Mouse (Mus musculus) hindbrain, embryonic 15.5 days (tissue): ENCODE results near the gene Il4ra. TPM values are rescaled to one million over a fixed set of nuclear protein-coding genes. Genes with fewer than 3 reads are reported as not detected.

Source experiments
- ATAC-seq: fragments of 200-750 bp; cut with Nextera tagmentation; 2 replicates; pipeline ENCODE4 v1.8.0; 2017; ENCODE audit warnings: low read depth, moderate number of reproducible peaks, moderate TSS enrichment; ENCODE audit not compliant: low FRiP score
- H3K27ac ChIP-seq: fragments of 300-500 bp; sonication (generic); replicated peaks from 2 replicates; pipeline ENCODE4 v1.5.1; 2015; ENCODE audit warnings: mild to moderate bottlenecking, inconsistent platforms
- H3K27me3 ChIP-seq: fragments of 300-500 bp; sonication (generic); 2 replicates; pipeline ENCODE4 v1.6.1; 2015; ENCODE audit warnings: control low read depth, inconsistent platforms
- H3K36me3 ChIP-seq: fragments of 300-500 bp; sonication (generic); 2 replicates; pipeline ENCODE4 v1.6.1; 2015; ENCODE audit warnings: control low read depth, inconsistent platforms
- H3K4me1 ChIP-seq: fragments of 300-500 bp; sonication (generic); replicated peaks from 2 replicates; pipeline ENCODE4 v1.6.1; 2015; ENCODE audit warnings: control low read depth, inconsistent platforms
- H3K4me2 ChIP-seq: fragments of 300-500 bp; sonication (generic); 2 replicates; pipeline ENCODE4 v1.6.1; 2015; ENCODE audit warnings: moderate library complexity, mild to moderate bottlenecking, inconsistent platforms
- H3K4me3 ChIP-seq: fragments of 300-500 bp; sonication (generic); 2 replicates; pipeline ENCODE4 v1.5.1; 2015; ENCODE audit warnings: mild to moderate bottlenecking, inconsistent platforms
- H3K9ac ChIP-seq: fragments of 300-500 bp; sonication (generic); 2 replicates; pipeline ENCODE4 v1.6.1; 2015; ENCODE audit warnings: inconsistent platforms
- H3K9me3 ChIP-seq: fragments of 300-500 bp; sonication (generic); 2 replicates; pipeline ENCODE4 v1.6.1; 2016; ENCODE audit warnings: control low read depth, inconsistent platforms
- WGBS: fragments of 180-500 bp; shearing (Covaris S2); methylation state at CpG from one replicate; pipeline ENCODE4 v1.1.7; 2015; 5-methylcytosine and 5-hydroxymethylcytosine counted together
- polyA plus RNA-seq: library from polyadenylated mRNA; unstranded; fragments of >200 nt; fragmentation: Nextera tagmentation; extraction: Ambion mirVana; gene quantifications from 2 replicates; pipeline ENCODE4 v1.2.1, GENCODE M21; 2015

Il4ra gene
- polyA plus RNA-seq, 1 experiment from 2014 or later, result 4.8 TPM

- 81% methylated on average over 3 of the region's 3 CpGs for WGBS
- Histone ChIP-seq H3K36me3 (no peaks in the 10 kb centered on the region), H3K4me1 (no peaks in the 10 kb centered on the region), H3K9ac (no peak overlapping the region), H3K27me3 (no peaks in the 10 kb centered on the region), H3K27ac (no peak overlapping the region), H3K9me3 (no peaks in the 10 kb centered on the region), H3K4me2 (no peak overlapping the region), H3K4me3 (no peak overlapping the region)
- no peak for ATAC-seq
Observed at GRCm38 (mm10) chr7:125523051-125523450, 28.9 kb upstream of the Il4ra start.

- no peaks in the 10 kb centered on the region for H3K36me3 ChIP-seq
Observed at GRCm38 (mm10) chr7:125527186-125527585, 24.7 kb upstream of the Il4ra start.

GRCm38 (mm10) chr7:125527901-125528580, 23.9 kb upstream of the Il4ra start:
- Histone ChIP-seq H3K4me1 (no peaks in the 10 kb centered on the region), H3K4me3 (no peak overlapping the region), H3K4me2 (no peak overlapping the region), H3K36me3 (no peaks in the 10 kb centered on the region), H3K27ac (no peak overlapping the region), H3K27me3 (no peaks in the 10 kb centered on the region), H3K9me3 (no peaks in the 10 kb centered on the region), H3K9ac (no peak overlapping the region)
- WGBS, result 90% methylated on average over 9 of the region's 9 CpGs
- no peak for ATAC-seq

More at GRCm38 (mm10) chr7:125527186-125527585, 24.7 kb upstream of the Il4ra start:
- Histone ChIP-seq H3K9me3 (no peaks in the 10 kb centered on the region), H3K4me2 (no peak overlapping the region), H3K4me1 (no peaks in the 10 kb centered on the region), H3K27me3 (no peaks in the 10 kb centered on the region), H3K9ac (no peak overlapping the region), H3K4me3 (no peak overlapping the region), H3K27ac (no peak overlapping the region)
- WGBS, result 92% methylated on average over 6 of the region's 6 CpGs
- no peak for ATAC-seq

GRCm38 (mm10) chr7:125539351-125539750, 12.6 kb upstream of the Il4ra start:
- no peak for ATAC-seq
- Histone ChIP-seq H3K27me3 (no peaks in the 10 kb centered on the region), H3K9ac (no peak overlapping the region), H3K4me1 (no peaks in the 10 kb centered on the region), H3K4me3 (no peak overlapping the region), H3K9me3 (no peaks in the 10 kb centered on the region), H3K36me3 (no peaks in the 10 kb centered on the region), H3K27ac (no peak overlapping the region), H3K4me2 (no peak overlapping the region)
- WGBS, result 89% methylated on average over 3 of the region's 3 CpGs

- no peak for ATAC-seq
- no peak overlapping the region for H3K4me2 ChIP-seq
- no peaks in the 10 kb centered on the region for H3K36me3 ChIP-seq
- H3K9me3 ChIP-seq, result no peaks in the 10 kb centered on the region
- H3K4me3 ChIP-seq, result no peak overlapping the region
- H3K27me3 ChIP-seq, result no peaks in the 10 kb centered on the region
- 83% methylated on average over 1 of the region's 1 CpGs for WGBS
- no peaks in the 10 kb centered on the region for H3K4me1 ChIP-seq
- no peak overlapping the region for H3K9ac ChIP-seq
- H3K27ac ChIP-seq, result no peak overlapping the region
Observed at GRCm38 (mm10) chr7:125541026-125541425, 10.9 kb upstream of the Il4ra start.

GRCm38 (mm10) chr7:125541821-125542220, 10.1 kb upstream of the Il4ra start:
- Histone ChIP-seq H3K9me3 (no peaks in the 10 kb centered on the region), H3K4me2 (no peak overlapping the region), H3K27ac (no peak overlapping the region), H3K36me3 (no peaks in the 10 kb centered on the region), H3K4me1 (no peaks in the 10 kb centered on the region), H3K9ac (no peak overlapping the region), H3K27me3 (no peaks in the 10 kb centered on the region), H3K4me3 (no peak overlapping the region)
- 84% methylated on average over 2 of the region's 2 CpGs for WGBS
- ATAC-seq, result no peak

- Histone ChIP-seq H3K4me1 (no peaks in the 10 kb centered on the region), H3K9ac (no peak overlapping the region), H3K9me3 (no peaks in the 10 kb centered on the region), H3K36me3 (no peaks in the 10 kb centered on the region), H3K4me3 (no peak overlapping the region), H3K4me2 (no peak overlapping the region), H3K27me3 (no peaks in the 10 kb centered on the region), H3K27ac (no peak overlapping the region)
- ATAC-seq, result no peak
- 68% methylated on average over 11 of the region's 11 CpGs for WGBS
Observed at GRCm38 (mm10) chr7:125542335-125543050, 9.4 kb upstream of the Il4ra start.

GRCm38 (mm10) chr7:125543497-125543896, 8.4 kb upstream of the Il4ra start:
- H3K27ac ChIP-seq, result no peak overlapping the region
- 84% methylated on average over 3 of the region's 3 CpGs for WGBS
- no peak overlapping the region for H3K4me3 ChIP-seq
- ATAC-seq, result no peak
- no peaks in the 10 kb centered on the region for H3K4me1 ChIP-seq
- no peaks in the 10 kb centered on the region for H3K36me3 ChIP-seq
- no peaks in the 10 kb centered on the region for H3K9me3 ChIP-seq
- no peak overlapping the region for H3K9ac ChIP-seq
- no peak overlapping the region for H3K4me2 ChIP-seq
- no peaks in the 10 kb centered on the region for H3K27me3 ChIP-seq

GRCm38 (mm10) chr7:125545331-125545730, 6.6 kb upstream of the Il4ra start:
- Histone ChIP-seq H3K4me1 (no peaks in the 10 kb centered on the region), H3K9me3 (no peaks in the 10 kb centered on the region), H3K9ac (no peak overlapping the region), H3K36me3 (no peaks in the 10 kb centered on the region), H3K4me2 (no peak overlapping the region), H3K4me3 (no peak overlapping the region), H3K27ac (no peak overlapping the region), H3K27me3 (0 out of 2 replicates have a peak, but pooled peaks cover 2% of the 10 kb centered on the region)
- no peak for ATAC-seq
- WGBS, result 93% methylated on average over 7 of the region's 7 CpGs

- Histone ChIP-seq H3K4me1 (peaks cover 8% of the 10 kb centered on the region), H3K4me3 (no peak overlapping the region)
Observed at GRCm38 (mm10) chr7:125546727-125547126, 5.2 kb upstream of the Il4ra start.

GRCm38 (mm10) chr7:125549916-125550315, 2.0 kb upstream of the Il4ra start:
- Histone ChIP-seq H3K9ac (no peak overlapping the region), H3K4me1 (peaks cover 15% of the 10 kb centered on the region), H3K36me3 (no peaks in the 10 kb centered on the region), H3K27me3 (0 out of 2 replicates have a peak, but pooled peaks cover 5% of the 10 kb centered on the region), H3K27ac (no peak overlapping the region), H3K9me3 (no peaks in the 10 kb centered on the region), H3K4me2 (no peak overlapping the region), H3K4me3 (no peak overlapping the region)
- no peak for ATAC-seq
- whole genome bisulfite sequencing, result 84% methylated on average over 8 of the region's 8 CpGs

More at GRCm38 (mm10) chr7:125546727-125547126, 5.2 kb upstream of the Il4ra start:
- no peak overlapping the region for H3K9ac ChIP-seq
- no peaks in the 10 kb centered on the region for H3K9me3 ChIP-seq
- H3K27me3 ChIP-seq, result 0 out of 2 replicates have a peak, but pooled peaks cover 5% of the 10 kb centered on the region
- H3K4me2 ChIP-seq, result no peak overlapping the region
- ATAC-seq, result no peak
- H3K27ac ChIP-seq, result no peak overlapping the region
- no peaks in the 10 kb centered on the region for H3K36me3 ChIP-seq
- 86% methylated on average over 6 of the region's 6 CpGs for WGBS

- peaks cover 15% of the 10 kb centered on the region for H3K4me1 ChIP-seq
- no peaks in the 10 kb centered on the region for H3K9me3 ChIP-seq
- no peaks in the 10 kb centered on the region for H3K36me3 ChIP-seq
- H3K9ac ChIP-seq, result no peak overlapping the region
- no peak overlapping the region for H3K27ac ChIP-seq
- H3K4me2 ChIP-seq, result no peak overlapping the region
- ATAC-seq, result no peak
- no peak overlapping the region for H3K4me3 ChIP-seq
- WGBS, result 86% methylated on average over 6 of the region's 6 CpGs
- H3K27me3 ChIP-seq, result 0 out of 2 replicates have a peak, but pooled peaks cover 5% of the 10 kb centered on the region
Observed at GRCm38 (mm10) chr7:125550881-125551381, 989 bp upstream of the Il4ra start.
